Mouse (Mus musculus): ENCODE results near the gene Paqr5.

Paqr5 gene

GRCm38 (mm10) chr9:62026600-62026999 is at the start of gene Paqr5:
TSS of gene Paqr5 (minus strand) at chr9:62026856.
- peak; percentile 55 for DNase-seq

- no peak for DNase-seq
These were observed 35.6 kb upstream of the Paqr5 start for GRCm38 (mm10) chr9:62062234-62062633.

GRCm38 (mm10) chr9:62060431-62060830 is 33.8 kb upstream of the Paqr5 start:
- no peak for DNase-seq

GRCm38 (mm10) chr9:62059941-62060340 is 33.3 kb upstream of the Paqr5 start:
- no peak for DNase-seq

- no peak for DNase-seq
These were observed 31.3 kb upstream of the Paqr5 start for GRCm38 (mm10) chr9:62057881-62058506.

GRCm38 (mm10) chr9:62056206-62056605 is 29.6 kb upstream of the Paqr5 start:
- no peak for DNase-seq

- peak; percentile 49 for DNase-seq
These were observed 24.1 kb upstream of the Paqr5 start for GRCm38 (mm10) chr9:62050801-62051200.

GRCm38 (mm10) chr9:62049166-62049565 is 22.5 kb upstream of the Paqr5 start:
- DNase-seq = no peak

GRCm38 (mm10) chr9:62042167-62042566 is 15.5 kb upstream of the Paqr5 start:
- no peak for DNase-seq

- DNase-seq = peak; percentile 87
These were observed 13.5 kb upstream of the Paqr5 start for GRCm38 (mm10) chr9:62040008-62040608.

GRCm38 (mm10) chr9:62035806-62036205 is 9.2 kb upstream of the Paqr5 start:
- DNase-seq = no peak

- DNase-seq = no peak
These were observed 5.5 kb upstream of the Paqr5 start for GRCm38 (mm10) chr9:62032206-62032605.

GRCm38 (mm10) chr9:62028072-62028471 is 1.4 kb upstream of the Paqr5 start:
- DNase-seq = no peak

GRCm38 (mm10) chr9:62025056-62025455 is 1.6 kb downstream of the Paqr5 start:
- no peak for DNase-seq

GRCm38 (mm10) chr9:62023879-62024278 is 2.8 kb downstream of the Paqr5 start:
- DNase-seq = no peak

- DNase-seq = no peak
These were observed 3.5 kb downstream of the Paqr5 start for GRCm38 (mm10) chr9:62022961-62023680.

GRCm38 (mm10) chr9:62021583-62022120 is 5.0 kb downstream of the Paqr5 start:
- DNase-seq = no peak

GRCm38 (mm10) chr9:62020259-62020658 is 6.4 kb downstream of the Paqr5 start:
- DNase-seq = no peak

GRCm38 (mm10) chr9:62018229-62019093 is 8.2 kb downstream of the Paqr5 start:
- no peak for DNase-seq

GRCm38 (mm10) chr9:62017329-62017728 is 9.3 kb downstream of the Paqr5 start:
- no peak for DNase-seq

GRCm38 (mm10) chr9:62015504-62015903 is 11.2 kb downstream of the Paqr5 start:
- no peak for DNase-seq

GRCm38 (mm10) chr9:62013316-62014097 is 13.1 kb downstream of the Paqr5 start:
- no peak for DNase-seq
